Mouse (Mus musculus) midbrain, embryonic 12.5 days (tissue): ENCODE data around the gene Pan2. TPM values are rescaled to one million over a fixed set of nuclear protein-coding genes. Genes with fewer than 3 reads are reported as not detected.
A peak's percentile ranks its signal among the peaks of the same experiment; 100 is the strongest.
"Not testable (repeated sequence)": the region's sequence is repeated elsewhere in the genome, so short reads cannot be mapped to it uniquely, and the experiment has no call there.

ENCODE experiments used
- ATAC-seq: fragments of 200-750 bp; cut with Nextera tagmentation; 2 replicates; pipeline ENCODE4 v1.8.0; 2017; ENCODE audit warnings: low read depth, moderate TSS enrichment, moderate library complexity; ENCODE audit not compliant: low FRiP score
- H3K27ac ChIP-seq: fragments of 300-500 bp; sonication (generic); replicated peaks from 2 replicates; pipeline ENCODE4 v1.5.1; 2016; ENCODE audit warnings: mild to moderate bottlenecking
- H3K27me3 ChIP-seq: fragments of 300-500 bp; sonication (generic); 2 replicates; pipeline ENCODE4 v1.6.1; 2016; ENCODE audit warnings: mild to moderate bottlenecking
- H3K36me3 ChIP-seq: fragments of 300-500 bp; sonication (generic); 2 replicates; pipeline ENCODE4 v1.6.1; 2016
- H3K4me1 ChIP-seq: fragments of 300-500 bp; sonication (generic); 2 replicates; pipeline ENCODE4 v1.6.1; 2016
- H3K4me2 ChIP-seq: fragments of 300-500 bp; sonication (generic); replicated peaks from 2 replicates; pipeline ENCODE4 v1.6.1; 2016; ENCODE audit warnings: mild to moderate bottlenecking, moderate library complexity
- H3K4me3 ChIP-seq: fragments of 300-500 bp; sonication (generic); 2 replicates; pipeline ENCODE4 v1.5.1; 2016; ENCODE audit warnings: mild to moderate bottlenecking
- H3K9ac ChIP-seq: fragments of 300-500 bp; sonication (generic); replicated peaks from 2 replicates; pipeline ENCODE4 v1.6.1; 2016; ENCODE audit warnings: mild to moderate bottlenecking, moderate library complexity
- H3K9me3 ChIP-seq: fragments of 300-500 bp; sonication (generic); 2 replicates; pipeline ENCODE4 v1.6.1; 2016; ENCODE audit warnings: mild to moderate bottlenecking
- WGBS: fragments of 180-500 bp; shearing (Covaris S2); methylation state at CpG from one replicate; pipeline ENCODE4 v1.1.7; 2016; 5-methylcytosine and 5-hydroxymethylcytosine counted together
- polyA plus RNA-seq: library from polyadenylated mRNA; unstranded; fragments of >200 nt; fragmentation: Nextera tagmentation; extraction: Ambion mirVana; gene quantifications from 2 replicates; pipeline ENCODE4 v1.2.1, GENCODE M21; 2016

Pan2 gene
- polyA plus RNA-seq, 1 experiment from 2014 or later: 41.7 TPM

DNA sequence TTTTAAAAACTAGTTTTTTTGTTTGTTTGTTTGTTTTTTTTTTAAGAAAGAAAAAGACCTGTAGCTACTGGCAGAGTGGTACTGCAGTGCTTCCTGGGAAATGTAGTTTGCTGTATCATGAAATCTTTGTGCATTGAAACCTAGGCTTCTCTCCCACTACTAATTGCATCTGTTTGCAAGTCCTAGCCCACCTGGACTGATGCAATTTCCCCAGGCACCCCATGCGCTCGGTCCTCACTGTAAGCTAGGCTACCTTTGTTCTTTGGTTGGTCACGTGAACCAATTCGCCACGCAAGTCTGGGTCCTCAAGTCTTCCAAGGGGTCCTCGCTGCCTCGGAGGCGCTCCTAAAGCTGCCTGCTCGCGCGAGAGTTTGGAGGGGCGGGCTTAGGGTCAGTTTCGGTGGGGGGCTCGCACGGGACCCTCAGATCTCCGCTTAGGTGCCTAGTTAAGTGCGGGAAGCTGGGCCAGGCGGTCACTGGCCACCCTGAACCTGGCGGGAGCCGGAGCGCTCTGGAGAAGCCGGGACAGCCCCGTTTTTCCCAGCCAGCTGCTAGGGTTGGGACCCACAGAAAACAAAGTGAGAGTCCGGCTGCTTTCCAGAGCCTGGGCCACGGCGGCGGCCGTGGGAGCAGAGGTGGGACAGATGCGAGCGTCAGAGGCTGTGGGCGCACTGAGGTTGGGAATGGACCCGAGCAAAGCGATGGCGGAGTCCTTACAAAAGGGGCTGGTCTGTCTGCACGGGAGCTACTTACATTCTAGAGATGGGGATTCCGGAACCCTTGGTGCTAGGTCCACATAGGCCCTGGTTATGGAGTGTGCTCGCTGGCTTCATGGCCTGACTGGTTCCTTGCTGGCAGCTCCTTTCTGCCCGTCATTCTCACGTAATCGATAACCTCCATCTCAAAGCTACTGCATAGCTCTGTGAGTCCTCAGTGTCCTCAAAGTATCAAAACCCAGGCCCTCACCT is 19.3 kb downstream of the Pan2 start, which contains the start of gene Cnpy2:
TSS of gene Cnpy2 (plus strand) at position 319 of the 968 bp plus-strand sequence.
- peak within 1 kb of the TSS; percentile 94 for H3K27ac ChIP-seq
- peaks cover 59% of the 10 kb centered on the region for H3K36me3 ChIP-seq
- WGBS: under 1% methylated on average over 40 of the region's 40 CpGs
- no peaks in the 10 kb centered on the region for H3K27me3 ChIP-seq
- ATAC-seq: peak; percentile 97
- H3K4me1 ChIP-seq: peaks cover 19% of the 10 kb centered on the region
- peak within 1 kb of the TSS; percentile 88 for H3K4me3 ChIP-seq
- H3K9me3 ChIP-seq: no peaks in the 10 kb centered on the region
- peak within 1 kb of the TSS; percentile 86 for H3K4me2 ChIP-seq
- peak within 1 kb of the TSS; percentile 96 for H3K9ac ChIP-seq

DNA sequence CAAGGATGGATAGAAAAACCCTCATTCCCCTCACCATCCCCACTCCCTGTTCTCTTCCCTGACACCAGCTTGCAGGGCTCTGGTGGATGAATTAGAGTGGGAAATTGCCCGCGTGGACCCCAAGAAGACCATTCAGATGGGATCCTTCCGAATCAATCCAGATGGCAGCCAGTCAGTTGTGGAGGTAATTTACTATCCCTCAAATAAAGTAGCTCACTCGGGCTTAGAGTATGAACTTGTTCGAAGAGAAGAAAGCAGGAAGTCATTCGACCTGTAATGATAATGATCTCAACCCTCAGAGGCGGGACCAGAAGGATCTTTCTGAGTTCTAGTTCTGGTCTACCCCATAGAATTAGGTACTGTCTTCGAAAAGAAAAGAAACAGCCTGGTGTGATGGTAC is 20.4 kb downstream of the Pan2 start:
- peak overlapping the region; percentile 96 for H3K9ac ChIP-seq
- H3K4me2 ChIP-seq: peak overlapping the region; percentile 86
- no peaks in the 10 kb centered on the region for H3K27me3 ChIP-seq
- peak overlapping the region; percentile 88 for H3K4me3 ChIP-seq
- H3K9me3 ChIP-seq: no peaks in the 10 kb centered on the region
- peaks cover 57% of the 10 kb centered on the region for H3K36me3 ChIP-seq
- 0 out of 2 replicates have a peak overlapping the region, but pooled peaks have one; percentile 94 for H3K27ac ChIP-seq
- peaks cover 19% of the 10 kb centered on the region for H3K4me1 ChIP-seq
- 85% methylated on average over 8 of the region's 8 CpGs for WGBS
- no peak for ATAC-seq

- 94% methylated on average over 8 of the region's 8 CpGs for WGBS
- Histone ChIP-seq H3K9ac (no peak overlapping the region), H3K27me3 (no peaks in the 10 kb centered on the region), H3K4me3 (no peak overlapping the region), H3K27ac (no peak overlapping the region), H3K9me3 (no peaks in the 10 kb centered on the region), H3K4me1 (peaks cover 15% of the 10 kb centered on the region), H3K4me2 (no peak overlapping the region), H3K36me3 (peaks cover 41% of the 10 kb centered on the region)
- no peak for ATAC-seq
Observed at GRCm38 (mm10) chr10:128326825-128327224, 23.7 kb downstream of the Pan2 start.

GRCm38 (mm10) chr10:128327610-128328009 is 24.5 kb downstream of the Pan2 start:
- Histone ChIP-seq H3K4me1 (peaks cover 15% of the 10 kb centered on the region), H3K27me3 (no peaks in the 10 kb centered on the region), H3K4me2 (no peak overlapping the region), H3K27ac (no peak overlapping the region), H3K9ac (no peak overlapping the region), H3K4me3 (no peak overlapping the region), H3K9me3 (no peaks in the 10 kb centered on the region), H3K36me3 (peaks cover 41% of the 10 kb centered on the region)
- ATAC-seq: no peak
- WGBS: 92% methylated on average over 10 of the region's 10 CpGs

DNA sequence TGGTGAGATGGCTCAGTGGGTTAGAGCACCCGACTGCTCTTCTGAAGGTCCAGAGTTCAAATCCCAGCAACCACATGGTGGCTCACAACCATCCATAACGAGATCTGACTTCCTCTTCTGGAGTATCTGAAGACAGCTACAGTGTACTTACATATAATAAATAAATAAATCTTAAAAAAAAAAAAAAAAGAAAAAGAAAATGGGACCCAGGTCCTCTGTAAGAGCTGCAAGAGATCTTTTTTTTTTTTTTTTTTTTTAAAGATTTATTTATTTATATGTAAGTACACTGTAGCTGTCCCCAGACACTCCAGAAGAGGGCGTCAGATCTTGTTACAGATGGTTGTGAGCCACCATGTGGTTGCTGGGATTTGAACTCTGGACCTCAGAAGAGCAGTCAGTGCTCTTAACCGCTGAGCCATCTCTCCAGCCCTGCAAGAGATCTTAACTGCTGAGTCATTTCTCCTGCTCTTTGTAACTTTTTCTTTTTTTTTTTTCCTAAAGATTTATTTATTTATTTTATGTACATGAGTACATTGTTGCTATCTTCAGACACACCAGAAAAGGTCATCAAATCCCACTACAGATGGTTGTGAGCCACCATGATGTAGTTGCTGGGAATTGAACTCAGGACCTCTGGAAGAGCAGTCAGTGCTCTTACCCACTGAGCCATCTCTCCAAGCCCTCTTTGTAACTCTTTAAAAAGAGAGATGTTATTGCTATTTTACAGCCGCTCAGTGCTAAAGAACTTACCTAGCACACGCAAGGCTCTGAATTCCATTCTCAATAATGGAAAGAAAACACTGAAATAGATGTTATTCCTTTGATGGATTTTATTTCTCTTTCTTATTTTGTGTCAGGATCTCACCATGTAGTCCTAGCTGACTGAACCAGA is 29.5 kb downstream of the Pan2 start:
- not testable (repeated sequence) for H3K4me1 ChIP-seq, ATAC-seq
- WGBS: 79% methylated on average over 6 of the region's 6 CpGs

DNA sequence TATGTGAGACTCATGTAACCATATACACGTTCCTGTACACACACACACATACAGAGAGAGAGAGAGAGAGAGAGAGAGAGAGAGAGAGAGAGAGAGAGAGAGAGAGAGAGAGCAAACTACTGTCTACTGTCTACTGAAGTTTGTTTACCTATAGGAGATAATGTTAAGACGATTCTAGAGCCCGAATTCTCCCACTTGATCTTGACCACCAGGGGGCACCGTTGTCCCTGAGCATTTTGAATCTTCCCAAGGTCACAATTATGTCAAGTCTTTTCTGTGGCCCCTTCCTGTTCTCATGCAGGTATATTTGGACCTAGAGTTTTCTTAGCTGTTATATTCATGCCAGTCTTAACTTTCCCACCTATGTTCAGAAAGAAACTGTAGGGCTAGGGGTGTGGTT is 32.4 kb downstream of the Pan2 start:
- Histone ChIP-seq H3K4me3 (no peak overlapping the region), H3K9ac (no peak overlapping the region), H3K4me2 (no peak overlapping the region), H3K27ac (no peak overlapping the region), H3K27me3 (no peaks in the 10 kb centered on the region), H3K36me3 (no peaks in the 10 kb centered on the region), H3K9me3 (no peaks in the 10 kb centered on the region), H3K4me1 (peaks cover 19% of the 10 kb centered on the region)
- 3% methylated on average over 4 of the region's 4 CpGs for WGBS
- no peak for ATAC-seq

More for the DNA sequence above, 29.5 kb downstream of the Pan2 start:
- not testable (repeated sequence) for H3K27ac ChIP-seq, H3K9ac ChIP-seq, H3K9me3 ChIP-seq, H3K4me2 ChIP-seq, H3K27me3 ChIP-seq, H3K4me3 ChIP-seq
- H3K36me3 ChIP-seq: peaks cover 16% of the 10 kb centered on the region

DNA sequence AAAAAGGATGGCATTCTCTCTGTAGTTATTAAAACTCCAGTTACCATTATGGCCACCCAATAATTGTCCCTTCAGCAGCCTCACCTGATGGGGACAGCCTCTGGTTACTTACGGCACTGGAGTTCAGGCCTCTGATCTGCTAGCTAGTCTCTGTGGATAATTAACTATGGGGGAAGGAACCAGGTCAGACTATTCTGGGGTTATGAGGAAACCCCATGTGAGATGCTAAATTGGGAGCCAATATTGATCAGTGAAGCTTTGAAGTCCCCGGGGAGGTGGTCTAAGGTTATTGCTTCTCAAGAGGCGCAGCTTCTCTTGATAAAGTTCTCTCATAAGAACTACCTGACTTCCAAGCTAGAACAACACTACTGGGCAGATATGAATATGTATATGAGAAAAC is 33.1 kb downstream of the Pan2 start:
- H3K4me2 ChIP-seq: no peak overlapping the region
- no peak overlapping the region for H3K9ac ChIP-seq
- no peaks in the 10 kb centered on the region for H3K9me3 ChIP-seq
- peaks cover 3% of the 10 kb centered on the region for H3K36me3 ChIP-seq
- no peak overlapping the region for H3K27ac ChIP-seq
- H3K27me3 ChIP-seq: no peaks in the 10 kb centered on the region
- H3K4me3 ChIP-seq: no peak overlapping the region
- H3K4me1 ChIP-seq: peaks cover 19% of the 10 kb centered on the region
- WGBS: 97% methylated on average over 3 of the region's 3 CpGs
- no peak for ATAC-seq

GRCm38 (mm10) chr10:128336597-128336996 is 33.5 kb downstream of the Pan2 start:
- ATAC-seq: no peak
- Histone ChIP-seq H3K27ac (no peak overlapping the region), H3K9me3 (no peaks in the 10 kb centered on the region), H3K27me3 (no peaks in the 10 kb centered on the region), H3K36me3 (peaks cover 5% of the 10 kb centered on the region), H3K4me2 (peak overlapping the region; percentile 91), H3K4me3 (peak overlapping the region; percentile 90; the same call in 1 of the 2 replicates), H3K4me1 (peaks cover 19% of the 10 kb centered on the region), H3K9ac (peak overlapping the region; percentile 29; the same call in 1 of the 2 replicates)
- WGBS: 90% methylated on average over 3 of the region's 3 CpGs

GRCm38 (mm10) chr10:128337306-128338181 is 34.4 kb downstream of the Pan2 start, which contains the start of gene Cs:
Cs (plus strand) TSS chr10:128337734.
- Histone ChIP-seq H3K4me3 (peak within 1 kb of the TSS; percentile 90), H3K4me1 (peaks cover 19% of the 10 kb centered on the region), H3K27ac (peak within 1 kb of the TSS; percentile 89), H3K9ac (peak within 1 kb of the TSS; percentile 90), H3K27me3 (no peaks in the 10 kb centered on the region), H3K9me3 (no peaks in the 10 kb centered on the region), H3K4me2 (peak within 1 kb of the TSS; percentile 91), H3K36me3 (peaks cover 5% of the 10 kb centered on the region)
- 1% methylated on average over 61 of the region's 61 CpGs for WGBS
- peak; percentile 99 for ATAC-seq

GRCm38 (mm10) chr10:128338415-128338814 is 35.3 kb downstream of the Pan2 start:
- no peak for ATAC-seq
- Histone ChIP-seq H3K9me3 (no peaks in the 10 kb centered on the region), H3K4me3 (peak overlapping the region; percentile 90), H3K36me3 (peaks cover 5% of the 10 kb centered on the region), H3K4me2 (peak overlapping the region; percentile 91), H3K9ac (peak overlapping the region; percentile 90), H3K27ac (peak overlapping the region; percentile 89), H3K4me1 (peaks cover 19% of the 10 kb centered on the region), H3K27me3 (no peaks in the 10 kb centered on the region)
- WGBS: 30% methylated on average over 5 of the region's 5 CpGs

GRCm38 (mm10) chr10:128338948-128339347 is 35.8 kb downstream of the Pan2 start:
- Histone ChIP-seq H3K4me2 (peak overlapping the region; percentile 91), H3K4me1 (peaks cover 19% of the 10 kb centered on the region), H3K36me3 (peaks cover 5% of the 10 kb centered on the region), H3K9me3 (no peaks in the 10 kb centered on the region), H3K9ac (peak overlapping the region; percentile 90; the same call in 1 of the 2 replicates), H3K27me3 (no peaks in the 10 kb centered on the region), H3K4me3 (peak overlapping the region; percentile 90), H3K27ac (no peak overlapping the region)
- no peak for ATAC-seq
- 80% methylated on average over 2 of the region's 2 CpGs for WGBS
